Mouse (Mus musculus) hindbrain, embryonic 12.5 days (tissue): Measurements from ENCODE around the gene Tshz2. TPM values are rescaled to one million over a fixed set of nuclear protein-coding genes. Genes with fewer than 3 reads are reported as not detected.

Experiments used
- ATAC-seq: fragments of 200-750 bp; cut with Nextera tagmentation; 2 replicates; pipeline ENCODE4 v1.8.0; 2017; ENCODE audit warnings: moderate TSS enrichment; ENCODE audit not compliant: low FRiP score
- H3K27ac ChIP-seq: fragments of 300-500 bp; sonication (generic); 2 replicates; pipeline ENCODE4 v1.5.1; 2016; ENCODE audit warnings: mild to moderate bottlenecking
- H3K27me3 ChIP-seq: fragments of 300-500 bp; sonication (generic); 2 replicates; pipeline ENCODE4 v1.6.1; 2016; ENCODE audit warnings: mild to moderate bottlenecking
- H3K36me3 ChIP-seq: fragments of 300-500 bp; sonication (generic); 2 replicates; pipeline ENCODE4 v1.6.1; 2016; ENCODE audit warnings: mild to moderate bottlenecking
- H3K4me1 ChIP-seq: fragments of 300-500 bp; sonication (generic); 2 replicates; pipeline ENCODE4 v1.6.1; 2016
- H3K4me2 ChIP-seq: fragments of 300-500 bp; sonication (generic); replicated peaks from 2 replicates; pipeline ENCODE4 v1.6.1; 2016; ENCODE audit warnings: mild to moderate bottlenecking
- H3K4me3 ChIP-seq: fragments of 300-500 bp; sonication (generic); 2 replicates; pipeline ENCODE4 v1.5.1; 2016; ENCODE audit warnings: mild to moderate bottlenecking
- H3K9ac ChIP-seq: fragments of 300-500 bp; sonication (generic); 2 replicates; pipeline ENCODE4 v1.6.1; 2016; ENCODE audit warnings: mild to moderate bottlenecking, moderate library complexity
- H3K9me3 ChIP-seq: fragments of 300-500 bp; sonication (generic); replicated peaks from 2 replicates; pipeline ENCODE4 v1.6.1; 2016; ENCODE audit warnings: mild to moderate bottlenecking
- WGBS: fragments of 180-500 bp; shearing (Covaris S2); methylation state at CpG from one replicate; pipeline ENCODE4 v1.1.7; 2016; 5-methylcytosine and 5-hydroxymethylcytosine counted together
- polyA plus RNA-seq: library from polyadenylated mRNA; unstranded; fragments of >200 nt; fragmentation: Nextera tagmentation; extraction: Ambion mirVana; gene quantifications from 2 replicates; pipeline ENCODE4 v1.2.1, GENCODE M21; 2016

The Tshz2 gene
- polyA plus RNA-seq, 1 experiment from 2014 or later = 19.3 TPM

- no peak for ATAC-seq
- Histone ChIP-seq H3K4me3 (no peak overlapping the region), H3K27ac (no peak overlapping the region), H3K4me1 (peaks cover 8% of the 10 kb centered on the region), H3K9ac (no peak overlapping the region), H3K36me3 (no peaks in the 10 kb centered on the region), H3K27me3 (0 out of 2 replicates have a peak, but pooled peaks cover 3% of the 10 kb centered on the region), H3K9me3 (no peaks in the 10 kb centered on the region), H3K4me2 (no peak overlapping the region)
- WGBS = 86% methylated on average over 7 of the region's 7 CpGs
Observed at GRCm38 (mm10) chr2:169990991-169991390, 358.2 kb downstream of the Tshz2 start.

GRCm38 (mm10) chr2:169995987-169996386 is 363.2 kb downstream of the Tshz2 start:
- Histone ChIP-seq H3K4me2 (peak overlapping the region; percentile 17; the same call in 1 of the 2 replicates), H3K4me1 (peaks cover 42% of the 10 kb centered on the region), H3K4me3 (no peak overlapping the region), H3K9ac (no peak overlapping the region; the same call in 1 of the 2 replicates), H3K9me3 (no peaks in the 10 kb centered on the region), H3K27me3 (0 out of 2 replicates have a peak, but pooled peaks cover 3% of the 10 kb centered on the region), H3K27ac (peak overlapping the region; percentile 18; the same call in 1 of the 2 replicates), H3K36me3 (no peaks in the 10 kb centered on the region)
- WGBS = 50% methylated on average over 12 of the region's 12 CpGs
- no peak for ATAC-seq

- H3K9me3 ChIP-seq = no peaks in the 10 kb centered on the region
- H3K4me2 ChIP-seq = no peak overlapping the region
- H3K9ac ChIP-seq = no peak overlapping the region
- H3K4me1 ChIP-seq = peaks cover 42% of the 10 kb centered on the region
- H3K4me3 ChIP-seq = no peak overlapping the region
- WGBS = 56% methylated on average over 16 of the region's 16 CpGs
- H3K27me3 ChIP-seq = 0 out of 2 replicates have a peak, but pooled peaks cover 3% of the 10 kb centered on the region
- no peaks in the 10 kb centered on the region for H3K36me3 ChIP-seq
- H3K27ac ChIP-seq = peak overlapping the region; percentile 45; the same call in 1 of the 2 replicates
- no peak for ATAC-seq
Observed at GRCm38 (mm10) chr2:169996501-169997237, 363.9 kb downstream of the Tshz2 start.

- Histone ChIP-seq H3K36me3 (no peaks in the 10 kb centered on the region), H3K27ac (peak overlapping the region; percentile 87), H3K4me3 (no peak overlapping the region), H3K27me3 (0 out of 2 replicates have a peak, but pooled peaks cover 3% of the 10 kb centered on the region), H3K9ac (no peak overlapping the region), H3K9me3 (no peaks in the 10 kb centered on the region), H3K4me2 (no peak overlapping the region), H3K4me1 (peaks cover 42% of the 10 kb centered on the region)
- ATAC-seq = no peak
- 74% methylated on average over 16 of the region's 16 CpGs for WGBS
Observed at GRCm38 (mm10) chr2:169997276-169998049, 364.6 kb downstream of the Tshz2 start.

- no peaks in the 10 kb centered on the region for H3K9me3 ChIP-seq
- H3K4me3 ChIP-seq = no peak overlapping the region
- H3K27ac ChIP-seq = peak overlapping the region; percentile 87
- 30% methylated on average over 11 of the region's 11 CpGs for WGBS
- H3K4me1 ChIP-seq = peaks cover 51% of the 10 kb centered on the region
- 0 out of 2 replicates have a peak, but pooled peaks cover 3% of the 10 kb centered on the region for H3K27me3 ChIP-seq
- ATAC-seq = peak; percentile 53; the same call in 1 of the 2 replicates
- peak overlapping the region; percentile 11; the same call in 1 of the 2 replicates for H3K4me2 ChIP-seq
- H3K36me3 ChIP-seq = no peaks in the 10 kb centered on the region
- no peak overlapping the region for H3K9ac ChIP-seq
Observed at GRCm38 (mm10) chr2:169998878-169999337, 366.1 kb downstream of the Tshz2 start.

GRCm38 (mm10) chr2:170002594-170003504 is 370.0 kb downstream of the Tshz2 start:
- H3K9me3 ChIP-seq = peaks cover 4% of the 10 kb centered on the region; the same call in 1 of the 2 replicates
- H3K4me2 ChIP-seq = no peak overlapping the region
- peak overlapping the region; percentile 31; the same call in 1 of the 2 replicates for H3K27ac ChIP-seq
- H3K27me3 ChIP-seq = no peaks in the 10 kb centered on the region
- no peak for ATAC-seq
- 60% methylated on average over 25 of the region's 25 CpGs for WGBS
- no peak overlapping the region for H3K9ac ChIP-seq
- no peak overlapping the region for H3K4me3 ChIP-seq
- peaks cover 27% of the 10 kb centered on the region for H3K4me1 ChIP-seq
- no peaks in the 10 kb centered on the region for H3K36me3 ChIP-seq

- no peak for ATAC-seq
- H3K27ac ChIP-seq = no peak overlapping the region
- no peak overlapping the region for H3K4me3 ChIP-seq
- H3K4me2 ChIP-seq = no peak overlapping the region
- H3K36me3 ChIP-seq = no peaks in the 10 kb centered on the region
- WGBS = 62% methylated on average over 8 of the region's 8 CpGs
- no peak overlapping the region for H3K9ac ChIP-seq
- H3K4me1 ChIP-seq = peaks cover 21% of the 10 kb centered on the region
- no peaks in the 10 kb centered on the region for H3K27me3 ChIP-seq
- H3K9me3 ChIP-seq = peaks cover 9% of the 10 kb centered on the region; the same call in 1 of the 2 replicates
Observed at GRCm38 (mm10) chr2:170003666-170004065, 370.9 kb downstream of the Tshz2 start.

- no peak overlapping the region for H3K27ac ChIP-seq
- 82% methylated on average over 8 of the region's 8 CpGs for WGBS
Observed at GRCm38 (mm10) chr2:170006829-170007228, 374.0 kb downstream of the Tshz2 start.

GRCm38 (mm10) chr2:170007426-170007958 is 374.7 kb downstream of the Tshz2 start:
- H3K9ac ChIP-seq = no peak overlapping the region
- H3K27me3 ChIP-seq = 0 out of 2 replicates have a peak, but pooled peaks cover 2% of the 10 kb centered on the region
- no peaks in the 10 kb centered on the region for H3K36me3 ChIP-seq
- ATAC-seq = no peak
- H3K4me2 ChIP-seq = no peak overlapping the region
- peaks cover 31% of the 10 kb centered on the region for H3K4me1 ChIP-seq
- peaks cover 11% of the 10 kb centered on the region; the same call in 1 of the 2 replicates for H3K9me3 ChIP-seq
- WGBS = 73% methylated on average over 6 of the region's 6 CpGs
- H3K27ac ChIP-seq = no peak overlapping the region
- H3K4me3 ChIP-seq = no peak overlapping the region

More at GRCm38 (mm10) chr2:170006829-170007228, 374.0 kb downstream of the Tshz2 start:
- no peak overlapping the region for H3K4me3 ChIP-seq
- H3K27me3 ChIP-seq = 0 out of 2 replicates have a peak, but pooled peaks cover 2% of the 10 kb centered on the region
- no peak for ATAC-seq
- peaks cover 27% of the 10 kb centered on the region for H3K4me1 ChIP-seq
- H3K9ac ChIP-seq = no peak overlapping the region
- H3K36me3 ChIP-seq = no peaks in the 10 kb centered on the region
- no peak overlapping the region for H3K4me2 ChIP-seq
- peaks cover 11% of the 10 kb centered on the region; the same call in 1 of the 2 replicates for H3K9me3 ChIP-seq

- peaks cover 11% of the 10 kb centered on the region; the same call in 1 of the 2 replicates for H3K9me3 ChIP-seq
- H3K4me3 ChIP-seq = no peak overlapping the region
- H3K4me1 ChIP-seq = peaks cover 23% of the 10 kb centered on the region
- no peaks in the 10 kb centered on the region for H3K36me3 ChIP-seq
- ATAC-seq = peak; percentile 59; the same call in 1 of the 2 replicates
- H3K27me3 ChIP-seq = 0 out of 2 replicates have a peak, but pooled peaks cover 2% of the 10 kb centered on the region
- peak overlapping the region; percentile 46; the same call in 1 of the 2 replicates for H3K27ac ChIP-seq
- H3K4me2 ChIP-seq = peak overlapping the region; percentile 31
- WGBS = 23% methylated on average over 11 of the region's 11 CpGs
- no peak overlapping the region for H3K9ac ChIP-seq
Observed at GRCm38 (mm10) chr2:170009729-170010128, 376.9 kb downstream of the Tshz2 start.

- peaks cover 23% of the 10 kb centered on the region for H3K4me1 ChIP-seq
- 0 out of 2 replicates have a peak, but pooled peaks cover 2% of the 10 kb centered on the region for H3K27me3 ChIP-seq
- H3K9me3 ChIP-seq = 0 out of 2 replicates have a peak, but pooled peaks cover 7% of the 10 kb centered on the region
- ATAC-seq = no peak
- H3K9ac ChIP-seq = no peak overlapping the region
- H3K4me2 ChIP-seq = no peak overlapping the region
- 0 out of 2 replicates have a peak overlapping the region, but pooled peaks have one; percentile 12 for H3K27ac ChIP-seq
- WGBS = 57% methylated on average over 8 of the region's 8 CpGs
- no peak overlapping the region for H3K4me3 ChIP-seq
- no peaks in the 10 kb centered on the region for H3K36me3 ChIP-seq
Observed at GRCm38 (mm10) chr2:170011858-170012257, 379.0 kb downstream of the Tshz2 start.
